In genomic region chr10:59369426-59369825, GRCm38 (mm10) we compare ENCODE assay signal across 30 mouse cellular contexts. TPM values are rescaled to one million over a fixed set of nuclear protein-coding genes. Genes with fewer than 3 reads are reported as not detected.
DNase-seq lines count a peak whose midpoint lies in the region; ATAC-seq and TF ChIP-seq lines count a peak whose summit lies in the region.
"Had no signal": no experiment of that assay in that cellular context is flagged by ENCODE, and none has a peak within 500 bp of the region (broad histone marks: within the 10 kb centered on the region; RNA-seq: fewer than 3 reads in every experiment).

No protein-coding gene starts in this region.

- no peak overlapping the region for H3K27ac ChIP-seq in MEL (ENCODE audit: control insufficient read depth, low read depth, low read length)
- H3K27ac ChIP-seq: forebrain, embryonic 10.5 days; forebrain, embryonic 13.5 days; heart, adult 2 months; heart, embryonic 10.5 days; heart, embryonic 13.5 days; hindbrain, embryonic 12.5 days; hindbrain, embryonic 15.5 days had no signal

- H3K9me3 ChIP-seq in MEL (replicated peaks; ENCODE audit: insufficient read depth, low read length), result no peaks in the 10 kb centered on the region
- H3K9me3 ChIP-seq: forebrain, embryonic 10.5 days; forebrain, embryonic 13.5 days; heart, embryonic 10.5 days; heart, embryonic 13.5 days; hindbrain, embryonic 12.5 days; hindbrain, embryonic 15.5 days had no signal

- peak; percentile 66 for DNase-seq in heart, adult 11 months
- DNase-seq in heart, postnatal 25 days (ENCODE audit: low spot score), result no peak
- peak; percentile 59 for DNase-seq in MEL (ENCODE audit: low read depth, low spot score)
- DNase-seq in layer of hippocampus, postnatal 14 days (ENCODE audit: low spot score in 2 of 2), result no peak
- DNase-seq in adrenal gland, postnatal 4 days (ENCODE audit: low spot score in 2 of 2), result no peak
- no peak for DNase-seq in urinary bladder, postnatal 25 days (ENCODE audit: low spot score)
- DNase-seq: adrenal gland, adult 8-10 months; adrenal gland, postnatal 36 days; B cell, adult 2 months; cerebellum, adult 11-12 months; cerebellum, adult 8-10 months; cerebellum, postnatal 10 days; cerebellum, postnatal 36 days; gastrocnemius, postnatal 10 days; heart, adult 2 months; heart, postnatal 14 days had no signal

- no peaks in the 10 kb centered on the region for H3K4me1 ChIP-seq in MEL (ENCODE audit: control insufficient read depth in 1 of 2, insufficient read depth in 2 of 2, low read length in 2 of 2)
- H3K4me1 ChIP-seq: forebrain, embryonic 10.5 days; forebrain, embryonic 13.5 days; heart, embryonic 13.5 days; hindbrain, embryonic 12.5 days; hindbrain, embryonic 15.5 days had no signal

- TF ChIP-seq RAD21 in MEL (IDR thresholded peaks at IDR 0.05; ENCODE audit: low read depth, low read length), result no peak

- no peaks in the 10 kb centered on the region for H3K27me3 ChIP-seq in MEL (ENCODE audit: control insufficient read depth in 1 of 2, insufficient read depth in 2 of 2, low read length in 2 of 2)
- H3K27me3 ChIP-seq: forebrain, embryonic 13.5 days; heart, embryonic 13.5 days; hindbrain, embryonic 12.5 days; hindbrain, embryonic 15.5 days had no signal

- H3K9ac ChIP-seq in MEL (ENCODE audit: control insufficient read depth, low read depth, low read length, poor library complexity, severe bottlenecking), result no peak overlapping the region
- H3K9ac ChIP-seq: forebrain, embryonic 13.5 days; heart, embryonic 13.5 days; hindbrain, embryonic 12.5 days; hindbrain, embryonic 15.5 days had no signal

- TF ChIP-seq POLR2A in MEL (IDR thresholded peaks at IDR 0.05; ENCODE audit: control insufficient read depth in 1 of 2, insufficient read depth in 1 of 2, low read depth in 1 of 2, low read length in 2 of 2, poor library complexity in 1 of 2), result no peak

- ATAC-seq in granulocyte monocyte progenitor cell, adult 5-6 weeks (replicated peaks; ENCODE audit: poor library complexity, severe bottlenecking), result peak; percentile 80
- ATAC-seq: activated CD4-positive, CD25-positive, alpha-beta regulatory T cell, adult 4 months; forebrain, embryonic 13.5 days; forebrain, embryonic 16.5 days had no signal

- intact Hi-C loops in heart, postnatal 25 days (cut with DNase I), result loop anchor here (5.0 kb wide), 1 partner anchor 493 kb away; no protein-coding TSS in a partner anchor

- TF ChIP-seq CTCF in MEL (IDR thresholded peaks at IDR 0.05 in 2 of 3, conservative IDR thresholded peaks at IDR 0.05 in 1 of 3; ENCODE audit: control insufficient read depth in 1 of 3, insufficient read depth in 1 of 3, low read depth in 2 of 3, low read length in 3 of 3, poor library complexity in 1 of 3, severe bottlenecking in 1 of 3), result no peak

- no peaks in the 10 kb centered on the region for H3K79me2 ChIP-seq in MEL (ENCODE audit: control insufficient read depth, insufficient read depth, low read length, poor library complexity)

- no peak for TF ChIP-seq EP300 in MEL (IDR thresholded peaks at IDR 0.05; ENCODE audit: low read depth in 1 of 2, low read length in 2 of 2)

- H3K36me3 ChIP-seq in MEL (ENCODE audit: control insufficient read depth in 1 of 2, insufficient read depth in 2 of 2, low read length in 2 of 2), result peaks cover 0 to 28% of the 10 kb centered on the region in 2 experiments; a peak in 2 of 4 replicates

- no peak overlapping the region for H3K4me3 ChIP-seq in MEL (ENCODE audit: control insufficient read depth in 1 of 2, insufficient read depth in 1 of 2, low read depth in 2 of 2, low read length in 2 of 2)
- H3K4me3 ChIP-seq: forebrain, embryonic 10.5 days; forebrain, embryonic 13.5 days; heart, adult 2 months; heart, embryonic 10.5 days; heart, embryonic 13.5 days; hindbrain, embryonic 12.5 days; hindbrain, embryonic 15.5 days had no signal

TF ChIP-seq in MEL, 35 proteins besides CTCF, POLR2A, EP300 and RAD21:
- TF ChIP-seq ZMIZ1 (IDR thresholded peaks at IDR 0.05; ENCODE audit: low read depth, low read length), result no peak
- TF ChIP-seq ETS1 (IDR thresholded peaks at IDR 0.05; ENCODE audit: low read depth, low read length), result no peak
- no peak for TF ChIP-seq MAZ (IDR thresholded peaks at IDR 0.05; ENCODE audit: low read depth, low read length)
- no peak for TF ChIP-seq ZKSCAN1 (IDR thresholded peaks at IDR 0.05; ENCODE audit: low read depth, low read length)
- TF ChIP-seq USF2 (IDR thresholded peaks at IDR 0.05; ENCODE audit: borderline replicate concordance in 1 of 2, insufficient read depth in 1 of 2, low read depth in 1 of 2, low read length in 2 of 2), result no peak
- no peak for TF ChIP-seq MAX (IDR thresholded peaks at IDR 0.05; ENCODE audit: low read length)
- no peak for TF ChIP-seq TBP (IDR thresholded peaks at IDR 0.05; ENCODE audit: low read depth, low read length)
- no peak for TF ChIP-seq GATA1 (IDR thresholded peaks at IDR 0.05; ENCODE audit: low read depth, low read length)
- no peak for TF ChIP-seq RCOR1 (IDR thresholded peaks at IDR 0.05; ENCODE audit: low read depth, low read length)
- no peak for TF ChIP-seq POLR2AphosphoS5 (IDR thresholded peaks at IDR 0.05; ENCODE audit: borderline replicate concordance, low read depth, low read length)
- TF ChIP-seq MYB (IDR thresholded peaks at IDR 0.05; ENCODE audit: low read depth, low read length), result no peak
- TF ChIP-seq NELFE (IDR thresholded peaks at IDR 0.05; ENCODE audit: low read depth, low read length), result no peak
- no peak for TF ChIP-seq MYC (IDR thresholded peaks at IDR 0.05; ENCODE audit: low read depth, low read length)
- no peak for TF ChIP-seq MEF2A (IDR thresholded peaks at IDR 0.05; ENCODE audit: extremely low read depth, insufficient replicate concordance, low read depth, low read length, poor library complexity, severe bottlenecking)
- TF ChIP-seq ELF1 (IDR thresholded peaks at IDR 0.05; ENCODE audit: low read depth, low read length), result no peak
- no peak for TF ChIP-seq E2F4 (IDR thresholded peaks at IDR 0.05; ENCODE audit: borderline replicate concordance, low read depth, low read length)

RNA-seq across cellular contexts. Expression of gene Gm10273, which starts 26.0 kb away (rescaled TPM):
- 100 to 1,000 TPM; 130 to 168 TPM for total RNA-seq in heart, postnatal 25 days (2021)
- 17.6 and 28.6 TPM in 2 replicates for total RNA-seq in MEL (2012; rRNA removed)
- polyA plus RNA-seq in MEL (2012; ENCODE audit: insufficient read depth in 1 of 2, insufficient read length in 2 of 2, low read depth in 1 of 2, low replicate concordance in 2 of 2, missing spikeins in 1 of 2), result 100 to 1,000 TPM in 1 of 2 experiments, 10 to 100 TPM in 1; 16.6 to 132 TPM
- total RNA-seq in granulocyte monocyte progenitor cell, adult 5-6 weeks (2014; fragmentation: Nextera tagmentation), result 26.0 and 66.7 TPM in 2 replicates
- 104 TPM in 2 replicates for total RNA-seq in granulocyte monocyte progenitor cell, adult 5-6 weeks (2017)
- 10 to 100 TPM; 12.9 to 46.6 TPM for total RNA-seq in layer of hippocampus, postnatal 14 days (2021)
- 10 to 100 TPM; 74.6 to 87.8 TPM for total RNA-seq in adrenal gland, postnatal 4 days (2021)
- polyA plus RNA-seq: embryonic facial prominence, embryonic 14.5 days; heart, embryonic 13.5 days; hindbrain, embryonic 12.5 days had no signal

RNA-seq across cellular contexts. Expression of gene Pla2g12b, which starts 34.0 kb away (rescaled TPM):
- not detected for total RNA-seq in heart, postnatal 25 days (2021)
- total RNA-seq in MEL (2012; rRNA removed), result not detected in 2 replicates
- not detected for polyA plus RNA-seq in MEL (2012; ENCODE audit: insufficient read depth in 1 of 2, insufficient read length in 2 of 2, low read depth in 1 of 2, low replicate concordance in 2 of 2, missing spikeins in 1 of 2)
- total RNA-seq in granulocyte monocyte progenitor cell, adult 5-6 weeks (2014; fragmentation: Nextera tagmentation), result not detected in 2 replicates
- not detected in 2 replicates for total RNA-seq in granulocyte monocyte progenitor cell, adult 5-6 weeks (2017)
- not detected for total RNA-seq in layer of hippocampus, postnatal 14 days (2021)
- 1 to 10 TPM in 1 of 2 experiments, not detected in 1; 6.6 TPM for total RNA-seq in adrenal gland, postnatal 4 days (2021)
- total RNA-seq: adrenal gland, adult 8-10 months; adrenal gland, postnatal 36 days; gastrocnemius, adult 18-20 months; gastrocnemius, postnatal 4 days; heart, adult 2 months; heart, postnatal 14 days; hematopoietic stem cell, adult 5-6 weeks had no signal
- polyA plus RNA-seq: activated CD4-positive, CD25-positive, alpha-beta regulatory T cell, adult 4 months; brain, embryonic 14.5 days; embryonic facial prominence, embryonic 14.5 days; forebrain, embryonic 10.5 days; forebrain, embryonic 13.5 days; forebrain, embryonic 16.5 days; hindbrain, embryonic 12.5 days; hindbrain, embryonic 15.5 days had no signal

RNA-seq across cellular contexts. Expression of gene P4ha1, which starts 46.3 kb away (rescaled TPM):
- 10 to 100 TPM; 36.6 to 51.2 TPM for total RNA-seq in heart, postnatal 25 days (2021)
- total RNA-seq in MEL (2012; rRNA removed), result 18.9 and 50.4 TPM in 2 replicates
- 10 to 100 TPM in 1 of 2 experiments, not detected in 1; 50.2 TPM for polyA plus RNA-seq in MEL (2012; ENCODE audit: insufficient read depth in 1 of 2, insufficient read length in 2 of 2, low read depth in 1 of 2, low replicate concordance in 2 of 2, missing spikeins in 1 of 2)
- 18.4 and 23.4 TPM in 2 replicates for total RNA-seq in granulocyte monocyte progenitor cell, adult 5-6 weeks (2014; fragmentation: Nextera tagmentation)
- total RNA-seq in granulocyte monocyte progenitor cell, adult 5-6 weeks (2017), result 40.1 and 46.9 TPM in 2 replicates
- 10 to 100 TPM; 33.5 to 39.5 TPM for total RNA-seq in layer of hippocampus, postnatal 14 days (2021)
- total RNA-seq in adrenal gland, postnatal 4 days (2021), result 10 to 100 TPM; 22.9 to 25.0 TPM

Comparison
In these comparisons a context has a peak if more than half of its experiments do, and no peak if none do; other contexts are left out.
1. DNase-seq: peak in heart, adult 11 months (single experiment) and MEL (single experiment); none in heart, postnatal 25 days (single experiment), layer of hippocampus, postnatal 14 days (0 of 2), adrenal gland, postnatal 4 days (0 of 2) and urinary bladder, postnatal 25 days (single experiment).